Mouse (Mus musculus) lung, postnatal 36 days (tissue): ENCODE data around the gene Ttyh3.

Experiments
- DNase-seq: peaks from one replicate; pipeline ENCODE4 v3.0.0; 2022; ENCODE audit warnings: mixed read lengths

The Ttyh3 gene

GRCm38 (mm10) chr5:140627580-140627979 is 21.3 kb downstream of the Ttyh3 start:
- DNase-seq = no peak

GRCm38 (mm10) chr5:140624961-140625360 is 23.9 kb downstream of the Ttyh3 start:
- no peak for DNase-seq

- DNase-seq = no peak
Measured at GRCm38 (mm10) chr5:140624238-140624637, 24.6 kb downstream of the Ttyh3 start.

GRCm38 (mm10) chr5:140623791-140624190 is 25.0 kb downstream of the Ttyh3 start:
- no peak for DNase-seq

GRCm38 (mm10) chr5:140622978-140623670 is 25.7 kb downstream of the Ttyh3 start:
- DNase-seq = no peak

GRCm38 (mm10) chr5:140621517-140621916 is 27.3 kb downstream of the Ttyh3 start:
- DNase-seq = no peak

GRCm38 (mm10) chr5:140621092-140621491 is 27.7 kb downstream of the Ttyh3 start:
- no peak for DNase-seq

GRCm38 (mm10) chr5:140619895-140620736 is 28.7 kb downstream of the Ttyh3 start:
- DNase-seq = no peak

GRCm38 (mm10) chr5:140619151-140619771 is 29.6 kb downstream of the Ttyh3 start:
- peak; percentile 91 for DNase-seq

GRCm38 (mm10) chr5:140617714-140618113 is 31.1 kb downstream of the Ttyh3 start:
- DNase-seq = peak; percentile 79

GRCm38 (mm10) chr5:140616691-140617090 is 32.1 kb downstream of the Ttyh3 start:
- peak; percentile 65 for DNase-seq

GRCm38 (mm10) chr5:140616110-140616503 is 32.7 kb downstream of the Ttyh3 start:
- DNase-seq = no peak

GRCm38 (mm10) chr5:140615321-140616109 is 33.3 kb downstream of the Ttyh3 start:
- DNase-seq = no peak

- DNase-seq = no peak
Measured at GRCm38 (mm10) chr5:140614837-140615236, 34.0 kb downstream of the Ttyh3 start.

GRCm38 (mm10) chr5:140614141-140614540 is 34.7 kb downstream of the Ttyh3 start:
- DNase-seq = no peak

- DNase-seq = no peak
Measured at GRCm38 (mm10) chr5:140612191-140612590, 36.6 kb downstream of the Ttyh3 start.

- peak; percentile 68 for DNase-seq
Measured at GRCm38 (mm10) chr5:140611611-140612185, 37.1 kb downstream of the Ttyh3 start.

GRCm38 (mm10) chr5:140611021-140611583 is 37.7 kb downstream of the Ttyh3 start:
- peak; percentile 88 for DNase-seq

GRCm38 (mm10) chr5:140610273-140611011 is 38.4 kb downstream of the Ttyh3 start:
- peak; percentile 83 for DNase-seq

- DNase-seq = peak; percentile 86
Measured at GRCm38 (mm10) chr5:140609511-140610272, 39.1 kb downstream of the Ttyh3 start.

- DNase-seq = no peak
Measured at GRCm38 (mm10) chr5:140608634-140609015, 40.2 kb downstream of the Ttyh3 start.
